Mouse (Mus musculus): ENCODE measurements around the gene Adarb2. TPM values are rescaled to one million over a fixed set of nuclear protein-coding genes. Genes with fewer than 3 reads are reported as not detected.

Gene Adarb2
- polyA plus RNA-seq, 1 experiment from 2014 or later, result 0.10 TPM

DNA sequence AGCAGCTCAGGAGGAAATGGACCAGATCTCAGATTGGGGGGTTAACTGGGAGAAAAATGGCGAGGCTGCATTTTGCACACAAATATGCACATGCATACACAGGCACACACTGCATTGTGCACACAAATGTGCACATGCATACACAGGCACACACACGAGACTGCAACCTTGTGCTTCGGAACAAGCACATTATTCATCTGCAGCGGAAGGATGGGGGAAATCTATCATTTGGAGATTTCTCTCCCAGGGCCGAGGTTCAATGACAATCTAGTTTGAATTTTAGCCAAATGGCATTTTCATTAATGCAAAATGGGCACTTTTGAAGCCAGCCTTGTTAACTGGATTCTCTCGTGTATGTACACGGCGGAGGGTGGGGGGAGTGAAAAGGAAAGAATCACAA, 408.3 kb downstream of the Adarb2 start:
- Histone ChIP-seq H3K9ac (no peak overlapping the region), H3K36me3 (no peaks in the 10 kb centered on the region), H3K27ac (no peak overlapping the region), H3K4me2 (no peak overlapping the region), H3K9me3 (replicated peaks) (no peaks in the 10 kb centered on the region), H3K4me3 (no peak overlapping the region), H3K27me3 (no peaks in the 10 kb centered on the region), H3K4me1 (replicated peaks) (no peaks in the 10 kb centered on the region)
- no peak for ATAC-seq (replicated peaks; ENCODE audit: insufficient number of reproducible peaks, insufficient read depth, low FRiP score, low read depth)
- WGBS, result 82% methylated on average over 8 of the region's 8 CpGs

DNA sequence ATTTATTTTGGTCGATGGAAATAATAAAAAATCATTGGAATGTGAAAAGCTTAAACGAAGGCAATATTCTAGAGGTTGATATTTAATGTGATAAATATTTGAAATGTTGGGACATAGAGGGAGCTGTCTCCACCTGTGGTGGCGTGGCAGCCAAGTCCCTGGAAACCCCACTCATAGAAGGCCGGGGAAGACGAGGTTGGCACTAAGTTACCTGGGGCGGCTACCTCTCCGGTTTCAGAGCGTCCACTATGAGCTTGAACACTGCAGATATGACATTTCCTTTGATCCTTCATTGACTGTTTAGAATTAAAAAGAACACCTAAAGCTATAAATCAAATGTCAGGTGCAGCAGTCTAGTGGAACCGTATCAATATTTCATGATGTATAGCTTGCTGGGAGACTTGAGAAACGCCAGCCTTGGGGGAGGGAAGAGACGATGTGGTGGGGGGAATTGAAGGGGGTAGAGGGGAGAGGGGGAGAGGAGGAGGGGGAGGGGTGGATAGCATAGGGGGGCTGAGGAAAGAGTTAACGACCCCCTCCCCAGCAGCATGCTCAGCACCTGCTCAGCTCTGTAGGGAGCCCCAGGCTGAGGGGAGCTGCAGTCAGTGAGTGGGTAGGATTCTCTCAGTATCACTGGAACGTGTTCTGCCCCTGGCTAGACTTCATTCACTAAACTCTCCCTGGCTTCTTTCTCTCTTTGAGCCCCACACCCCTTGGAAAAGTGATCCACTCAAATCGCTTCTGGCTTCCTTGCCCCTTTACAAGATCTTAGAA, 410.1 kb downstream of the Adarb2 start:
- H3K9me3 ChIP-seq (replicated peaks), result no peaks in the 10 kb centered on the region
- H3K9ac ChIP-seq, result no peak overlapping the region
- H3K4me3 ChIP-seq, result no peak overlapping the region
- H3K27ac ChIP-seq, result no peak overlapping the region
- H3K4me2 ChIP-seq, result no peak overlapping the region
- no peak for ATAC-seq (replicated peaks; ENCODE audit: insufficient number of reproducible peaks, insufficient read depth, low FRiP score, low read depth)
- no peaks in the 10 kb centered on the region for H3K27me3 ChIP-seq
- no peaks in the 10 kb centered on the region for H3K36me3 ChIP-seq
- no peaks in the 10 kb centered on the region for H3K4me1 ChIP-seq (replicated peaks)
- 65% methylated on average over 14 of the region's 14 CpGs for WGBS

DNA sequence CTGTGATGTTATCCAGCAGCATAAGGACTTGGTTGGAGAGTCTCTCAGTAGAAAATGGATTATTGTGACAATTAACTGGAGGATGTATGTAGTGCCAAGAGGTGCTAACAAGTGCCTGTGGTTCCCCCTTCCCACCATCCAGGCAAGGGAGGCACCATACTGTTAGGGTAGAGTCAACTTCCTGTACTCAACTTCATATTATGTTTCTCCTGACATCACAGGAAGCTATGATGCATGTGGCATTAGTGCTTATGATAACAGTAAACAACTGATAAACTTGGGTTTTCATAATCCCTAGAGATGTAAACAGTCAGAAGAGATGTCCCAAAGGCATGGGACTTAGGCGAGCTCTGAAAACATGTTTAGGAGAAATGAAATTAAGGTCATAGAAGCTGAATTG, 414.0 kb downstream of the Adarb2 start:
- WGBS, result 90% methylated on average over 1 of the region's 1 CpGs
- Histone ChIP-seq H3K27ac (no peak overlapping the region), H3K9me3 (replicated peaks) (no peaks in the 10 kb centered on the region), H3K27me3 (no peaks in the 10 kb centered on the region), H3K4me1 (replicated peaks) (no peaks in the 10 kb centered on the region), H3K4me3 (no peak overlapping the region), H3K4me2 (no peak overlapping the region), H3K36me3 (no peaks in the 10 kb centered on the region), H3K9ac (no peak overlapping the region)
- no peak for ATAC-seq (replicated peaks; ENCODE audit: insufficient number of reproducible peaks, insufficient read depth, low FRiP score, low read depth)

DNA sequence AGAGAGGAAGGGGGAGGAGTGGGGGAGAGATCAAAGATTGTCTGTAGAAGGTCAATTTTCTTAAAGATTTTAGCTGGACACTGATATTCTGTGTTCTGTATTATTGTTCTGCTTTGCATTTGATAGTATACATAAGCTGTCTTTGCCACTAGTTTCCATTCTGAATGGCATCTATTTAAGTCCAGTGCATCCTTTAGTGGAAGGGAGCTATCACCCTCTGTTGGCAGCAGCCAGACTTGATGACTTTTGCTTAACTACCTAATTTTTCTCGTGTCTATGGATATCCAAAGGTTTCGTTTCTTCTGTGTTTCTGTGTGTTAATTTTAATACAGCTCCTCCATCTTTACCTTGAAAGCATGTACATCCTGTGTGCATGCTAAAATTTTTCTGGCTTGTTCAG, 419.6 kb downstream of the Adarb2 start:
- H3K36me3 ChIP-seq, result no peaks in the 10 kb centered on the region
- WGBS, result 72% methylated on average over 2 of the region's 2 CpGs
- H3K4me1 ChIP-seq (replicated peaks), result no peaks in the 10 kb centered on the region
- no peaks in the 10 kb centered on the region for H3K27me3 ChIP-seq
- H3K27ac ChIP-seq, result no peak overlapping the region
- H3K4me2 ChIP-seq, result no peak overlapping the region
- H3K4me3 ChIP-seq, result no peak overlapping the region
- no peak overlapping the region for H3K9ac ChIP-seq
- no peaks in the 10 kb centered on the region for H3K9me3 ChIP-seq (replicated peaks)
- ATAC-seq (replicated peaks; ENCODE audit: insufficient number of reproducible peaks, insufficient read depth, low FRiP score, low read depth), result no peak

DNA sequence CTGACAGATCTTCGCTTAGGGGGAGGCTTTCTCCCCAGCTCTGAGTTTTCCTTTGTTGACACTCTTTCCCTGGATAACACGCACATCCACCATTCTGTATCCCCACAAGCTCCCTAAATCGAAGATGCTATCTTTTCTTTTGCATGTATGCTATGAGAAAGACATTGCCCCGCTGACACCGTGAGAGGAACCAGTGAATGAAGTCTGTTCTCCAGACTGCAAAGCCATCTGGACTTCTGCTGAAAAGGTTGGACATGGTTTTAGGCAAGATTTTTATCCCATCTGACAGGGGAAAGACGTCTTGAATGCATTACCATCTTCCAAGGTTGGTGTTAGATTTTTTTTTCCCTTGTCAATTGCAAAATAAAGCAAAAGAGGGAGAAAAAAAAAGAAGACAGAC, 426.9 kb downstream of the Adarb2 start:
- no peaks in the 10 kb centered on the region for H3K4me1 ChIP-seq (replicated peaks)
- H3K9me3 ChIP-seq (replicated peaks), result no peaks in the 10 kb centered on the region
- no peaks in the 10 kb centered on the region for H3K27me3 ChIP-seq
- H3K36me3 ChIP-seq, result no peaks in the 10 kb centered on the region
- WGBS, result 76% methylated on average over 6 of the region's 6 CpGs
- no peak for ATAC-seq (replicated peaks; ENCODE audit: insufficient number of reproducible peaks, insufficient read depth, low FRiP score, low read depth)
- H3K27ac ChIP-seq, result no peak overlapping the region
- no peak overlapping the region for H3K4me2 ChIP-seq
- H3K4me3 ChIP-seq, result no peak overlapping the region
- H3K9ac ChIP-seq, result no peak overlapping the region

DNA sequence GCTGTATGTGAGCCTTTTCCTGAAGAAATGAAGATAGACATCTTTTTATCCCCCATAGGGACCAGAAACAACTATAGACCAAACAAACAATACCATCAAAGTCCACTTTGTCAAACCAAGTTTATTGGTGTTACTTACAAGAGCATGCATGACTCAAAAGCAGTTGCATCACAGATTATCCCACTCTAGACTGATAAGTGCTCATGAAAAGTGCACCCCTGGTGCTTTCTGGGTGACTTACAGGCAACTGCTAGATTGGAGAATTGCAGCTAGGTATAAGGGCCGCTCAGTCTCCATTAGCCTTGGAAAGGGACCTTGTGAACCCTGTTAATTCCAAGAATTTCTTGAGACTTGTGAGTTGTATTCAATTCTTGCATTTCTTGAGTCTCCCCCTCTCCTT, 429.0 kb downstream of the Adarb2 start:
- no peaks in the 10 kb centered on the region for H3K4me1 ChIP-seq (replicated peaks)
- ATAC-seq (replicated peaks; ENCODE audit: insufficient number of reproducible peaks, insufficient read depth, low FRiP score, low read depth), result no peak
- no peaks in the 10 kb centered on the region for H3K36me3 ChIP-seq
- H3K27ac ChIP-seq, result no peak overlapping the region
- H3K9me3 ChIP-seq (replicated peaks), result no peaks in the 10 kb centered on the region
- 84% methylated on average over 1 of the region's 1 CpGs for WGBS
- no peak overlapping the region for H3K9ac ChIP-seq
- no peak overlapping the region for H3K4me3 ChIP-seq
- no peaks in the 10 kb centered on the region for H3K27me3 ChIP-seq
- no peak overlapping the region for H3K4me2 ChIP-seq

DNA sequence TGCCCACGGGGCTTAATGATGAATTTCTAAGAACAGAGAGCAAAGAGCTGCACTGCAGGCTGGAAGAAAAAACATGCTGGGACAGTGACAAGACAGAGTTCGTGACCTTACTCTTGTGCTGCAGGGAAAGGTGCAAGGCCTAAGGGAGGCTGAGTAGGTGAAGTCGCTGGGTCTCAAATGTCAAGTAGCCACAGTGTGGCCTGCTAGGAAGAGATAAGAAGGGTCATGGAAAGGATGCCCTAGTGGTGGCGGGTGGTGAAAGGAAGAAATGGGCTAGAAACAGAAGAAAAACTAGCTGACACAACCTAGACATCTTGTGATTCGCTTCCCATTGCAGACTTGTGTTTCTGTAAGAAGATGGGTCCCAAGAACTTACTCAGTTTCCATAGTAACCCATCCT, 429.4 kb downstream of the Adarb2 start:
- Histone ChIP-seq H3K27ac (no peak overlapping the region), H3K4me3 (no peak overlapping the region), H3K9ac (no peak overlapping the region), H3K4me2 (no peak overlapping the region), H3K4me1 (replicated peaks) (no peaks in the 10 kb centered on the region), H3K9me3 (replicated peaks) (no peaks in the 10 kb centered on the region), H3K36me3 (no peaks in the 10 kb centered on the region), H3K27me3 (no peaks in the 10 kb centered on the region)
- 49% methylated on average over 5 of the region's 5 CpGs for WGBS
- no peak for ATAC-seq (replicated peaks; ENCODE audit: insufficient number of reproducible peaks, insufficient read depth, low FRiP score, low read depth)

DNA sequence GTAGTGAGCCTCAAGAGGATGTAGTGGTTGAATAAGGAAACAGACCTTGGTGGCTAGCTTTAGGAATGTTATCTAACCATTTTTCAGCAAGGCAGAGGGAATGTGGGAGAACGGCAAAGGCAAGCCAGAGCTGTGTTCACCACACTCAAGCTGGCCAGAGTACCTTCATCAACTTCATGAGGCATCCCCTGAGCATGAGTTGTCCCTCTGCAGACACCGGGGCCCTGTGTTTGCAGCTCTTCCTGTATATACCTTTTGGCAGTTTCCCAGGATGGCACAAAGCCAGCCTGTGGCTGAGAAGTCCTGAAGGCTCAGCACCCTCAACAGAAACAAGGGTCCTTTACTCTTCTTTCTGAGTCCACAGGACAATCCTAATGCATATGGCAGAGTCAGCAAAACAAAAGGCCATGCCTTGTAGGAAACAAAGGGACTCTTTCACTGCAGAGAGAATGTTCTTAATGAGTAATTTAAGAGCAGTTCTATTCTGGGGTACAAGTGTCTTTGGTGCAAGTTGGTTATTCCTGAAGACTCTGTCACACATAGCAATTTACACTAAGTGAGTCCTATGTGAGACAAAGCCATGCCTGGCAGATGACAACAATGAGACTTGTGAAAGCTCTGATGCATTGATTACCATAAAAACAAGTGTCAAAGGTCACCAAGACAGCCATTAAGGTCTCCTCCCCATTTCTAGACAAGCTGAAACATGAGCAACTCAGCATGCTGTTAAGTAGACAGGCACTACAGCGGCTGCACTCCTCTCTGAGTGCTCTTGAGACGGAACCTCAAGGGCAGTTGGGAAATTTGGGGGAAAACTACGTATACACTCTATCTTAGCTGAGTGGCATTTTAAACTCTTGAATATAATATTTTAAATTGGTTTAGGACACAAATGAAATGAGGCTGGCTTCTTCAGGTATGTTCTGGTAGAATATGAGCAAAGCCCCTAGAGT, 431.0 kb downstream of the Adarb2 start:
- no peak overlapping the region for H3K27ac ChIP-seq
- no peaks in the 10 kb centered on the region for H3K9me3 ChIP-seq (replicated peaks)
- no peaks in the 10 kb centered on the region for H3K4me1 ChIP-seq (replicated peaks)
- WGBS, result 54% methylated on average over 5 of the region's 5 CpGs
- no peak overlapping the region for H3K4me3 ChIP-seq
- no peak overlapping the region for H3K4me2 ChIP-seq
- H3K36me3 ChIP-seq, result no peaks in the 10 kb centered on the region
- no peaks in the 10 kb centered on the region for H3K27me3 ChIP-seq
- ATAC-seq (replicated peaks; ENCODE audit: insufficient number of reproducible peaks, insufficient read depth, low FRiP score, low read depth), result no peak
- no peak overlapping the region for H3K9ac ChIP-seq

DNA sequence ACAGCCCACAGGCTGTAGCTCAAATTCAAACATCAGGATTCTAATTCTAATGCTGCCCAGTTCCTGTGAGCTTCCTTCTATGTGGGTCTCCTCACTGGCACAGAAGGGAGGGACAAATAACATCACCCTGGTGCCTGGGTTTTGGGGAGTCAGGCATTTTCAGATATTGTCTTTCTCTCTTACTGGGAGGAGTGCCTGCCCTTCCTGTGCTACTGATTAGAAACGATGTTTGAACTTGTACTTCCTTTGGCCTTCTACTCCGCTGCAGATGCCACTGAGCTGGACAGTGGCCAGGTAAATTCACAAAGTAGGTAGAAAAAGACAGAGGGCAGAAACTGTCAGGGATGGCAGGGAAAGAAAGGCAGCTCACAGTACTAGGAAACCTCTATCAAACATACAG, 439.4 kb downstream of the Adarb2 start:
- WGBS, result 33% methylated on average over 2 of the region's 2 CpGs
- H3K27me3 ChIP-seq, result no peaks in the 10 kb centered on the region

DNA sequence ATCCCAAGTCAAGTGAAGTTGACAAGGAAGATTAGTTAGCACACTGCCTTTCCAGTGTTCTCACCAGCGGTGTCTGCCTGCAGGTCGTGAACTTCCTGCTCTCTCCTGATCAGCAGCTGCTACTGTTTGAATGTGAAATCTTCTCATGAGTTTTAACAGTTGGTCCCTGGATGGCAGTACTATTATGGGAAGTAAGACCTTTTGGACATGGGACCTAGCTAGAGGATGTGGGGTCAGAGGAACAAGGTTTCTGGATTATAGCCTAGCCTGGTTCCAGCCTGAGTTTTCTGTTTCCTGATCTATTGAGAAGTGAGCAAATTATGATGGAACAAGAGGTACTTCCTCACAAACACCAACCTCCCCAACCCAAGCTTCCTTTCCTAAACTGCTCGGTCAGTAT, 441.3 kb downstream of the Adarb2 start:
- Histone ChIP-seq H3K4me1 (replicated peaks) (no peaks in the 10 kb centered on the region), H3K27ac (no peak overlapping the region), H3K4me3 (no peak overlapping the region), H3K4me2 (no peak overlapping the region), H3K36me3 (no peaks in the 10 kb centered on the region), H3K9ac (no peak overlapping the region), H3K27me3 (no peaks in the 10 kb centered on the region), H3K9me3 (replicated peaks) (no peaks in the 10 kb centered on the region)
- ATAC-seq (replicated peaks; ENCODE audit: insufficient number of reproducible peaks, insufficient read depth, low FRiP score, low read depth), result no peak
- 49% methylated on average over 3 of the region's 3 CpGs for WGBS

More for the DNA sequence above, 439.4 kb downstream of the Adarb2 start:
- Histone ChIP-seq H3K4me1 (replicated peaks) (no peaks in the 10 kb centered on the region), H3K9me3 (replicated peaks) (no peaks in the 10 kb centered on the region), H3K27ac (no peak overlapping the region), H3K36me3 (no peaks in the 10 kb centered on the region), H3K4me3 (no peak overlapping the region), H3K4me2 (no peak overlapping the region), H3K9ac (no peak overlapping the region)
- no peak for ATAC-seq (replicated peaks; ENCODE audit: insufficient number of reproducible peaks, insufficient read depth, low FRiP score, low read depth)

DNA sequence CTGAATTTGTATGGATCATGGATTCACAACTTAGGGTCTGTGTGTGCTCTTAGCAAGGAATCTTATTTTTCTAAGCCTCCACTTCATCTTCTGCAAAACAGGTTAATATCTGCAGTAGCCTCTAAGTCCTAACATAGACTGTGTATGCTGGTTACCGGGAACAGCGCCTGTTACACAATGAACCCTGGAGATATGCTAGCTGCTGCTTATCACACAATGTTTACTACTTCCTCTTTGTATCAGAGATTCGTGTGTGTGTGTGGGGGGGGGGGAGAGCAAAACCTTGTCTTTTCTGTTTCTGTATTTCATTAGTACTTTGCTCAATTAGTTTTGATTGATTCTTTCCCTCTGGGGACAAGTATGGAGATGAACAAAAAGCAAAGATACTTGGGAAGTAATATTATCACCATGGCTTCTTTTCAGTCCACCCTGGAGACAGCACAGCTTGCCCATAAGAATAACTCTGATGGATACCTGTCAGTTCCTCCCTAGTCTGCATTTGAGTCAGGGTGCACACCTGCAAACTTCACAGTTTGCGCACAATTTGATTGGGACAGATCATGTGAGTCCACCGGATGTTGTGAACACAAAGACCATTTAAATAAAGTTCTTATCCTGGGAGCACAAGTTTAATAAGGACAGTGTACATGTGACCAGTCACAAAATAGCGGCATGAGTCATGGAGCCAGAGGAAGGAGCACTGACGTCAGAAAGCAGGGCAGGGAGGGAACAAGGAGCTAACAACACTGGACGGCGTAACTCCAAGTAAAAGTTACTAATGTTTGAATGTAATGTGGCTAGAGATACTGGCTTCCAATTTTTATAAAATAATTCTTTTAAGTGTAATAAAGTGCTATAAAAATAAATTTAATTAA, 442.4 kb downstream of the Adarb2 start:
- Histone ChIP-seq H3K4me3 (no peak overlapping the region), H3K27me3 (no peaks in the 10 kb centered on the region), H3K4me2 (no peak overlapping the region), H3K9ac (no peak overlapping the region), H3K4me1 (replicated peaks) (no peaks in the 10 kb centered on the region), H3K27ac (no peak overlapping the region), H3K9me3 (replicated peaks) (no peaks in the 10 kb centered on the region), H3K36me3 (no peaks in the 10 kb centered on the region)
- ATAC-seq (replicated peaks; ENCODE audit: insufficient number of reproducible peaks, insufficient read depth, low FRiP score, low read depth), result 0 out of 2 replicates have a peak, but pooled peaks have one; percentile 55
- WGBS, result 56% methylated on average over 9 of the region's 9 CpGs
